Mouse (Mus musculus) heart, adult 8-10 months (tissue): ENCODE data around the gene Zcchc24. TPM values are rescaled to one million over a fixed set of nuclear protein-coding genes. Genes with fewer than 3 reads are reported as not detected.

Source experiments
- DNase-seq: peaks from one replicate; pipeline ENCODE4 v3.0.0; 2022; ENCODE audit warnings: low spot score
- total RNA-seq, 4 experiments: library from RNA; stranded (reverse); gene quantifications; 2 replicates each; pipeline ENCODE4 v1.2.4; 2022

Zcchc24 gene
- total RNA-seq, 4 experiments from 2014 or later = 28.3 to 37.1 (median 32.0) TPM

- no peak for DNase-seq
These were observed 20.7 kb downstream of the Zcchc24 start for GRCm38 (mm10) chr14:25747996-25748756.

- peak; percentile 60 for DNase-seq
These were observed 21.6 kb downstream of the Zcchc24 start for GRCm38 (mm10) chr14:25746971-25747945.

- no peak for DNase-seq
These were observed 22.5 kb downstream of the Zcchc24 start for GRCm38 (mm10) chr14:25746371-25746770.

- no peak for DNase-seq
These were observed 23.3 kb downstream of the Zcchc24 start for GRCm38 (mm10) chr14:25745365-25746184.

GRCm38 (mm10) chr14:25742943-25743342, 25.9 kb downstream of the Zcchc24 start:
- DNase-seq = no peak

GRCm38 (mm10) chr14:25741840-25742367, 26.9 kb downstream of the Zcchc24 start:
- no peak for DNase-seq

GRCm38 (mm10) chr14:25741211-25741610, 27.6 kb downstream of the Zcchc24 start:
- DNase-seq = no peak

- DNase-seq = no peak
These were observed 28.8 kb downstream of the Zcchc24 start for GRCm38 (mm10) chr14:25739957-25740565.

GRCm38 (mm10) chr14:25738591-25739001, 30.2 kb downstream of the Zcchc24 start:
- DNase-seq = peak; percentile 51

GRCm38 (mm10) chr14:25736589-25736988, 32.2 kb downstream of the Zcchc24 start:
- DNase-seq = peak; percentile 89

- no peak for DNase-seq
These were observed 32.7 kb downstream of the Zcchc24 start for GRCm38 (mm10) chr14:25736140-25736539.

GRCm38 (mm10) chr14:25734736-25735716, 33.8 kb downstream of the Zcchc24 start:
- peak; percentile 53 for DNase-seq

GRCm38 (mm10) chr14:25727149-25727510, 41.7 kb downstream of the Zcchc24 start:
- no peak for DNase-seq

GRCm38 (mm10) chr14:25726226-25727148, 42.4 kb downstream of the Zcchc24 start:
- no peak for DNase-seq

- DNase-seq = no peak
These were observed 43.1 kb downstream of the Zcchc24 start for GRCm38 (mm10) chr14:25725690-25726089.

GRCm38 (mm10) chr14:25725032-25725497, 43.8 kb downstream of the Zcchc24 start:
- DNase-seq = no peak

- no peak for DNase-seq
These were observed 47.7 kb downstream of the Zcchc24 start for GRCm38 (mm10) chr14:25720962-25721707.

- no peak for DNase-seq
These were observed 49.5 kb downstream of the Zcchc24 start for GRCm38 (mm10) chr14:25719371-25719770.
